Mouse (Mus musculus): ENCODE data around the gene Fgd4.

- TF ChIP-seq CTCF (IDR thresholded peaks at IDR 0.05; ENCODE audit: insufficient read depth, low read depth, low read length) (no peak), POLR2A (IDR thresholded peaks at IDR 0.05; ENCODE audit: insufficient read depth, low read depth, low read length) (no peak)
Observed at GRCm38 (mm10) chr16:16559016-16559877, 41.1 kb downstream of the Fgd4 start.

All from olfactory bulb, adult 2 months (tissue).